Mouse (Mus musculus) intestine, postnatal 0 days (tissue): ENCODE results near the gene Zdhhc5. TPM values are rescaled to one million over a fixed set of nuclear protein-coding genes. Genes with fewer than 3 reads are reported as not detected.
"Not testable (repeated sequence)": the region's sequence is repeated elsewhere in the genome, so short reads cannot be mapped to it uniquely, and the experiment has no call there.

Source experiments
- ATAC-seq: fragments of 200-750 bp; cut with Nextera tagmentation; 2 replicates; pipeline ENCODE4 v1.8.0; 2017; ENCODE audit warnings: mild to moderate bottlenecking, moderate TSS enrichment, moderate library complexity
- H3K27ac ChIP-seq: fragments of 300-500 bp; sonication (generic); 2 replicates; pipeline ENCODE4 v1.5.1; 2014; ENCODE audit warnings: mild to moderate bottlenecking, low read depth, low read length, moderate library complexity
- H3K27me3 ChIP-seq: fragments of 300-500 bp; sonication (generic); replicated peaks from 2 replicates; pipeline ENCODE4 v1.6.1; 2014; ENCODE audit warnings: low read length, mixed read lengths; ENCODE audit not compliant: control insufficient read depth, insufficient read depth
- H3K36me3 ChIP-seq: fragments of 300-500 bp; sonication (generic); 2 replicates; pipeline ENCODE4 v1.6.1; 2014; ENCODE audit warnings: mild to moderate bottlenecking, moderate library complexity; ENCODE audit not compliant: control insufficient read depth, insufficient read depth
- H3K4me1 ChIP-seq: fragments of 300-500 bp; sonication (generic); replicated peaks from 2 replicates; pipeline ENCODE4 v1.6.1; 2014; ENCODE audit warnings: antibody characterized with exemption, low read length, mixed read lengths; ENCODE audit not compliant: control insufficient read depth, insufficient read depth
- H3K4me2 ChIP-seq: fragments of 300-500 bp; sonication (generic); replicated peaks from 2 replicates; pipeline ENCODE4 v1.6.1; 2014; ENCODE audit warnings: low read depth, mild to moderate bottlenecking, moderate library complexity
- H3K4me3 ChIP-seq: fragments of 300-500 bp; sonication (generic); 2 replicates; pipeline ENCODE4 v1.5.1; 2014; ENCODE audit warnings: low read depth, low read length
- H3K9ac ChIP-seq: fragments of 300-500 bp; sonication (generic); 2 replicates; pipeline ENCODE4 v1.6.1; 2014; ENCODE audit warnings: mild to moderate bottlenecking, low read depth, low read length
- H3K9me3 ChIP-seq: fragments of 300-500 bp; sonication (generic); 2 replicates; pipeline ENCODE4 v1.6.1; 2016; ENCODE audit warnings: mixed run types; ENCODE audit not compliant: control insufficient read depth
- CTCF ChIP-seq: sonication (generic); IDR thresholded peaks from 2 replicates; pipeline ENCODE4 v1.5.1; 2016; ENCODE audit warnings: low read depth, mild to moderate bottlenecking, control low read depth, antibody characterized with exemption, moderate library complexity
- WGBS: fragments of 180-500 bp; shearing (Covaris S2); extraction: QIAGEN DNeasy Blood & Tissue Kit; methylation state at CpG from one replicate; pipeline ENCODE4 v1.1.7; 2014; 5-methylcytosine and 5-hydroxymethylcytosine counted together
- polyA plus RNA-seq: library from polyadenylated mRNA; unstranded; fragments of >200 nt; fragmentation: Nextera tagmentation; extraction: Ambion mirVana; gene quantifications from 2 replicates; pipeline ENCODE4 v1.2.1, GENCODE M21; 2015

The Zdhhc5 gene
- polyA plus RNA-seq, 1 experiment from 2014 or later: 27.6 TPM

GRCm38 (mm10) chr2:84732394-84732793, 17.4 kb upstream of the Zdhhc5 start:
- H3K27me3 ChIP-seq: peaks cover 23% of the 10 kb centered on the region
- no peak for TF ChIP-seq CTCF
- H3K36me3 ChIP-seq: no peaks in the 10 kb centered on the region
- 0 out of 2 replicates have a peak, but pooled peaks cover 3% of the 10 kb centered on the region for H3K4me1 ChIP-seq
- no peak overlapping the region for H3K4me2 ChIP-seq
- 71% methylated on average over 1 of the region's 1 CpGs for WGBS
- no peaks in the 10 kb centered on the region for H3K9me3 ChIP-seq
- no peak for ATAC-seq
- no peak overlapping the region for H3K4me3 ChIP-seq
- no peak overlapping the region for H3K9ac ChIP-seq
- no peak overlapping the region for H3K27ac ChIP-seq

GRCm38 (mm10) chr2:84731206-84731605, 16.2 kb upstream of the Zdhhc5 start:
- H3K27me3 ChIP-seq: peaks cover 13% of the 10 kb centered on the region

GRCm38 (mm10) chr2:84728191-84728590, 13.2 kb upstream of the Zdhhc5 start:
- Histone ChIP-seq H3K4me2 (peak overlapping the region; percentile 83; the same call in 1 of the 2 replicates), H3K36me3 (peaks cover 19% of the 10 kb centered on the region; the same call in 1 of the 2 replicates), H3K4me3 (peak overlapping the region; percentile 57; the same call in 1 of the 2 replicates)
- H3K27ac ChIP-seq, H3K9me3 ChIP-seq, ATAC-seq, H3K4me1 ChIP-seq, H3K9ac ChIP-seq, H3K27me3 ChIP-seq: not testable (repeated sequence)
- WGBS: 86% methylated on average over 5 of the region's 5 CpGs

More at GRCm38 (mm10) chr2:84731206-84731605, 16.2 kb upstream of the Zdhhc5 start:
- Histone ChIP-seq H3K4me3 (no peak overlapping the region), H3K36me3 (no peaks in the 10 kb centered on the region), H3K9ac (no peak overlapping the region), H3K9me3 (no peaks in the 10 kb centered on the region), H3K4me1 (0 out of 2 replicates have a peak, but pooled peaks cover 1% of the 10 kb centered on the region), H3K27ac (no peak overlapping the region), H3K4me2 (no peak overlapping the region)
- ATAC-seq: no peak
- 85% methylated on average over 3 of the region's 3 CpGs for WGBS
- TF ChIP-seq CTCF: no peak

GRCm38 (mm10) chr2:84727172-84727858, 12.3 kb upstream of the Zdhhc5 start, which contains the start of gene Clp1:
TSS of gene Clp1 (minus strand) at chr2:84727350.
- Histone ChIP-seq H3K36me3 (peaks cover 21% of the 10 kb centered on the region; the same call in 1 of the 2 replicates), H3K27ac (peak within 1 kb of the TSS; percentile 74), H3K4me2 (peak within 1 kb of the TSS; percentile 83), H3K27me3 (no peaks in the 10 kb centered on the region), H3K4me1 (0 out of 2 replicates have a peak, but pooled peaks cover 3% of the 10 kb centered on the region), H3K9me3 (no peaks in the 10 kb centered on the region), H3K9ac (peak within 1 kb of the TSS; percentile 57), H3K4me3 (peak within 1 kb of the TSS; percentile 57)
- under 1% methylated on average over 38 of the region's 39 CpGs for WGBS
- peak; percentile 98 for ATAC-seq
- TF ChIP-seq CTCF: no peak; the same call in 1 of the 2 replicates

- Histone ChIP-seq H3K36me3 (peaks cover 21% of the 10 kb centered on the region; the same call in 1 of the 2 replicates), H3K9me3 (no peaks in the 10 kb centered on the region), H3K4me3 (peak overlapping the region; percentile 57), H3K4me2 (peak overlapping the region; percentile 83), H3K9ac (peak overlapping the region; percentile 57), H3K27ac (no peak overlapping the region), H3K4me1 (0 out of 2 replicates have a peak, but pooled peaks cover 3% of the 10 kb centered on the region), H3K27me3 (no peaks in the 10 kb centered on the region)
- WGBS: 4% methylated on average over 9 of the region's 9 CpGs
- no peak for TF ChIP-seq CTCF
- no peak for ATAC-seq
These were observed 11.7 kb upstream of the Zdhhc5 start for GRCm38 (mm10) chr2:84726716-84727115.

- Histone ChIP-seq H3K27me3 (no peaks in the 10 kb centered on the region), H3K9me3 (no peaks in the 10 kb centered on the region), H3K4me3 (no peak overlapping the region), H3K36me3 (peaks cover 21% of the 10 kb centered on the region; the same call in 1 of the 2 replicates), H3K27ac (no peak overlapping the region), H3K4me2 (peak overlapping the region; percentile 83), H3K4me1 (0 out of 2 replicates have a peak, but pooled peaks cover 3% of the 10 kb centered on the region), H3K9ac (no peak overlapping the region)
- no peak for TF ChIP-seq CTCF
- ATAC-seq: no peak
- WGBS: 94% methylated on average over 10 of the region's 10 CpGs
These were observed 10.8 kb upstream of the Zdhhc5 start for GRCm38 (mm10) chr2:84725770-84726169.
